In the genomic region with DNA sequence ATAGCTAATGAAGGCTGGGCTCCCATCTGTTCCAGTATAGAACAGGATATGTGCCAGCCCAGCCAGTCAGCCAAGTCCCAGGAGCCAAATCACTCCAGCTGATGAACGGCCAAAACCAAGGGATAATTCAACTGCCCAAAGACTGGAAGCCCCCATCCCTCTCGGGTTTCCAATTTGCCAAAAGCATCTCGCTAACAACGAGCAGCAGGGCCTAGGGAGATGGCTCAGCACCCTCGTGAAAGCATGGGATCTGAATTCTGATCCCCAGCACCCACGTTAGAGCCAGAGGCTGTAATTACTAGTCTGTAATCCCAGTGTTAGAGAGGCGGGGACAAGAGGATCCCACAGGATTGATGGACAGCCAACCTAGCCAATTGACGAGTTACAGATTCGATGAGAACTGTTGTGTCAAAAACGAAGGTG, we compare ENCODE assay signal across 13 mouse cellular contexts. TPM values are rescaled to one million over a fixed set of nuclear protein-coding genes. Genes with fewer than 3 reads are reported as not detected.
"Had no signal": no experiment of that assay in that cellular context is flagged by ENCODE, and none has a peak within 500 bp of the region (broad histone marks: within the 10 kb centered on the region; RNA-seq: fewer than 3 reads in every experiment).

No protein-coding gene starts in this region.

- H3K9me3 ChIP-seq: kidney, embryonic 15.5 days; neural tube, embryonic 15.5 days; stomach, embryonic 15.5 days had no signal

- H3K36me3 ChIP-seq: kidney, embryonic 15.5 days; limb, embryonic 13.5 days; midbrain, embryonic 12.5 days; neural tube, embryonic 15.5 days; stomach, embryonic 15.5 days had no signal

- H3K27me3 ChIP-seq: kidney, embryonic 15.5 days; midbrain, embryonic 12.5 days; neural tube, embryonic 15.5 days; stomach, embryonic 15.5 days had no signal

- H3K4me2 ChIP-seq: kidney, embryonic 15.5 days; limb, embryonic 13.5 days; midbrain, embryonic 12.5 days; neural tube, embryonic 15.5 days; stomach, embryonic 15.5 days had no signal

- H3K4me1 ChIP-seq: limb, embryonic 13.5 days; midbrain, embryonic 12.5 days; neural tube, embryonic 15.5 days; stomach, embryonic 15.5 days had no signal

- DNase-seq: kidney, postnatal 14 days; layer of hippocampus, postnatal 36 days; lung, adult 18-20 months; thymus, postnatal 4 days had no signal

- H3K27ac ChIP-seq: kidney, embryonic 15.5 days; limb, embryonic 13.5 days; liver, embryonic 14.5 days; midbrain, embryonic 12.5 days; neural tube, embryonic 15.5 days; stomach, embryonic 15.5 days had no signal

- H3K4me3 ChIP-seq: kidney, embryonic 15.5 days; limb, embryonic 13.5 days; midbrain, embryonic 12.5 days; myocyte; neural tube, embryonic 15.5 days; stomach, embryonic 15.5 days had no signal

- H3K9ac ChIP-seq: kidney, embryonic 15.5 days; limb, embryonic 13.5 days; liver, embryonic 14.5 days; midbrain, embryonic 12.5 days; neural tube, embryonic 15.5 days; stomach, embryonic 15.5 days had no signal

RNA-seq across cellular contexts. Expression of a gene that starts 15.6 kb away (rescaled TPM):
- total RNA-seq: liver, adult 2 months; megakaryocyte-erythroid progenitor cell, adult 5-6 weeks had no signal
